Mouse (Mus musculus): ENCODE results near the gene Olfr328. TPM values are rescaled to one million over a fixed set of nuclear protein-coding genes. Genes with fewer than 3 reads are reported as not detected.
"Not testable (repeated sequence)": the region's sequence is repeated elsewhere in the genome, so short reads cannot be mapped to it uniquely, and the experiment has no call there.

Gene Olfr328
- total RNA-seq (2018; cell fraction: chromatin; rRNA removed): 1 to 10 TPM in 7 of 26 experiments, under 1 TPM in 15, not detected in 4; 0.30 to 1.8 (median 0.86) TPM
- total RNA-seq (2018; cell fraction: cytosol; rRNA removed): under 1 TPM in 1 of 26 experiments, not detected in 25; 0.09 TPM
- total RNA-seq (2018; cell fraction: nucleus; rRNA removed): under 1 TPM in 17 of 26 experiments, not detected in 9; 0.18 to 0.93 (median 0.34) TPM
- not detected in 3 replicates for polyA plus RNA-seq (2018)

- no peaks in the 10 kb centered on the region for H3K36me3 ChIP-seq (ENCODE audit: inconsistent target)
- H3K27ac ChIP-seq: no peak within 1 kb of the TSS
- 92% methylated on average over 1 of the region's 1 CpGs for WGBS (ENCODE audit: missing documents)
Observed at GRCm38 (mm10) chr11:58555536-58555935, at the start of gene Olfr328. Olfr328 (minus strand) TSS chr11:58555636.

GRCm38 (mm10) chr11:58605228-58605627 is 49.8 kb upstream of the Olfr328 start:
- Histone ChIP-seq H3K4me3 (ENCODE audit: inconsistent target) (no peak overlapping the region), H3K79me2 (ENCODE audit: inconsistent target) (no peaks in the 10 kb centered on the region), H3K27ac (no peak overlapping the region), H3K36me3 (ENCODE audit: inconsistent target) (no peaks in the 10 kb centered on the region)
- 93% methylated on average over 3 of the region's 3 CpGs for WGBS (ENCODE audit: missing documents)

More at GRCm38 (mm10) chr11:58555536-58555935, at the start of gene Olfr328:
- Histone ChIP-seq H3K79me2 (ENCODE audit: inconsistent target) (no peaks in the 10 kb centered on the region), H3K4me3 (ENCODE audit: inconsistent target) (no peak within 1 kb of the TSS)

GRCm38 (mm10) chr11:58604688-58605087 is 49.3 kb upstream of the Olfr328 start:
- Histone ChIP-seq H3K27ac (no peak overlapping the region), H3K36me3 (ENCODE audit: inconsistent target) (no peaks in the 10 kb centered on the region), H3K79me2 (ENCODE audit: inconsistent target) (no peaks in the 10 kb centered on the region), H3K4me3 (ENCODE audit: inconsistent target) (no peak overlapping the region)
- 24% methylated on average over 2 of the region's 2 CpGs for WGBS (ENCODE audit: missing documents)

GRCm38 (mm10) chr11:58602800-58603560 is 47.5 kb upstream of the Olfr328 start:
- Histone ChIP-seq H3K4me3 (ENCODE audit: inconsistent target) (no peak overlapping the region), H3K79me2 (ENCODE audit: inconsistent target) (no peaks in the 10 kb centered on the region), H3K27ac (no peak overlapping the region), H3K36me3 (ENCODE audit: inconsistent target) (no peaks in the 10 kb centered on the region)
- 87% methylated on average over 6 of the region's 6 CpGs for WGBS (ENCODE audit: missing documents)

GRCm38 (mm10) chr11:58602062-58602461 is 46.6 kb upstream of the Olfr328 start:
- no peak overlapping the region for H3K4me3 ChIP-seq (ENCODE audit: inconsistent target)
- no peaks in the 10 kb centered on the region for H3K36me3 ChIP-seq (ENCODE audit: inconsistent target)
- no peak overlapping the region for H3K27ac ChIP-seq
- H3K79me2 ChIP-seq (ENCODE audit: inconsistent target): no peaks in the 10 kb centered on the region

- H3K36me3 ChIP-seq (ENCODE audit: inconsistent target): no peaks in the 10 kb centered on the region
- no peak overlapping the region for H3K27ac ChIP-seq
- H3K79me2 ChIP-seq (ENCODE audit: inconsistent target): no peaks in the 10 kb centered on the region
- H3K4me3 ChIP-seq (ENCODE audit: inconsistent target): no peak overlapping the region
- WGBS (ENCODE audit: missing documents): 87% methylated on average over 13 of the region's 13 CpGs
Observed at GRCm38 (mm10) chr11:58597837-58598236, 42.4 kb upstream of the Olfr328 start.

GRCm38 (mm10) chr11:58594814-58595213 is 39.4 kb upstream of the Olfr328 start, which contains the start of gene Olfr324:
Olfr324 (plus strand) TSS chr11:58595114.
- 86% methylated on average over 6 of the region's 6 CpGs for WGBS (ENCODE audit: missing documents)
- H3K79me2 ChIP-seq (ENCODE audit: inconsistent target): no peaks in the 10 kb centered on the region
- H3K27ac ChIP-seq: no peak within 1 kb of the TSS
- no peak within 1 kb of the TSS for H3K4me3 ChIP-seq (ENCODE audit: inconsistent target)
- no peaks in the 10 kb centered on the region for H3K36me3 ChIP-seq (ENCODE audit: inconsistent target)

GRCm38 (mm10) chr11:58588620-58589250 is 33.3 kb upstream of the Olfr328 start:
- H3K79me2 ChIP-seq (ENCODE audit: inconsistent target): no peaks in the 10 kb centered on the region
- WGBS (ENCODE audit: missing documents): 85% methylated on average over 3 of the region's 3 CpGs
- no peak overlapping the region for H3K27ac ChIP-seq
- H3K4me3 ChIP-seq (ENCODE audit: inconsistent target): no peak overlapping the region
- no peaks in the 10 kb centered on the region for H3K36me3 ChIP-seq (ENCODE audit: inconsistent target)

- H3K27ac ChIP-seq: no peak overlapping the region
- 78% methylated on average over 7 of the region's 7 CpGs for WGBS (ENCODE audit: missing documents)
Observed at GRCm38 (mm10) chr11:58587898-58588348, 32.5 kb upstream of the Olfr328 start.

GRCm38 (mm10) chr11:58578636-58579035 is 23.2 kb upstream of the Olfr328 start:
- no peaks in the 10 kb centered on the region for H3K36me3 ChIP-seq (ENCODE audit: inconsistent target)
- H3K27ac ChIP-seq: no peak overlapping the region
- H3K4me3 ChIP-seq (ENCODE audit: inconsistent target): no peak overlapping the region
- 74% methylated on average over 7 of the region's 8 CpGs for WGBS (ENCODE audit: missing documents)
- H3K79me2 ChIP-seq (ENCODE audit: inconsistent target): no peaks in the 10 kb centered on the region

More at GRCm38 (mm10) chr11:58587898-58588348, 32.5 kb upstream of the Olfr328 start:
- Histone ChIP-seq H3K79me2 (ENCODE audit: inconsistent target) (no peaks in the 10 kb centered on the region), H3K4me3 (ENCODE audit: inconsistent target) (no peak overlapping the region), H3K36me3 (ENCODE audit: inconsistent target) (no peaks in the 10 kb centered on the region)

- WGBS (ENCODE audit: missing documents): 92% methylated on average over 1 of the region's 1 CpGs
- Histone ChIP-seq H3K27ac (no peak within 1 kb of the TSS), H3K4me3 (ENCODE audit: inconsistent target) (no peak within 1 kb of the TSS), H3K36me3 (ENCODE audit: inconsistent target) (no peaks in the 10 kb centered on the region), H3K79me2 (ENCODE audit: inconsistent target) (no peaks in the 10 kb centered on the region)
Observed at GRCm38 (mm10) chr11:58577430-58577829, 22.0 kb upstream of the Olfr328 start, which contains the start of gene Olfr325. Olfr325 (plus strand) TSS chr11:58577730.

GRCm38 (mm10) chr11:58570405-58570804 is 15.0 kb upstream of the Olfr328 start, which contains the start of gene Olfr224:
Olfr224 (minus strand) TSS chr11:58570553.
- WGBS (ENCODE audit: missing documents): 87% methylated on average over 5 of the region's 5 CpGs
- Histone ChIP-seq H3K79me2 (ENCODE audit: inconsistent target) (no peaks in the 10 kb centered on the region), H3K4me3 (ENCODE audit: inconsistent target) (no peak within 1 kb of the TSS), H3K27ac (no peak within 1 kb of the TSS), H3K36me3 (ENCODE audit: inconsistent target) (no peaks in the 10 kb centered on the region)

- no peaks in the 10 kb centered on the region for H3K79me2 ChIP-seq (ENCODE audit: inconsistent target)
- H3K27ac ChIP-seq: no peak within 1 kb of the TSS
- H3K36me3 ChIP-seq (ENCODE audit: inconsistent target): no peaks in the 10 kb centered on the region
- no peak within 1 kb of the TSS for H3K4me3 ChIP-seq (ENCODE audit: inconsistent target)
- WGBS (ENCODE audit: missing documents): 88% methylated on average over 5 of the region's 5 CpGs
Observed at GRCm38 (mm10) chr11:58546322-58546721, 9.1 kb downstream of the Olfr328 start, which contains the start of gene Olfr329-ps. Olfr329-ps (minus strand) TSS chr11:58546422.

- H3K36me3 ChIP-seq (ENCODE audit: inconsistent target); H3K27ac ChIP-seq; H3K4me3 ChIP-seq (ENCODE audit: inconsistent target); H3K79me2 ChIP-seq (ENCODE audit: inconsistent target): not testable (repeated sequence)
Observed at GRCm38 (mm10) chr11:58534736-58535135, 20.7 kb downstream of the Olfr328 start, which contains the start of gene Olfr330. Olfr330 (minus strand) TSS chr11:58534836.

GRCm38 (mm10) chr11:58519756-58520155 is 35.7 kb downstream of the Olfr328 start:
- H3K36me3 ChIP-seq (ENCODE audit: inconsistent target); H3K4me3 ChIP-seq (ENCODE audit: inconsistent target); H3K79me2 ChIP-seq (ENCODE audit: inconsistent target); H3K27ac ChIP-seq: not testable (repeated sequence)
- WGBS (ENCODE audit: missing documents): 94% methylated on average over 2 of the region's 9 CpGs
